Mouse (Mus musculus): ENCODE results near the gene Src. TPM values are rescaled to one million over a fixed set of nuclear protein-coding genes. Genes with fewer than 3 reads are reported as not detected.

Src gene
- polyA plus RNA-seq, 1 experiment from 2014 or later: 23.9 TPM

GRCm38 (mm10) chr2:157430667-157431429 is 12.6 kb downstream of the Src start:
- peak; percentile 39 for ATAC-seq
- Histone ChIP-seq H3K27ac (ENCODE audit: low read depth, low read length) (peak overlapping the region; percentile 87), H3K9ac (ENCODE audit: low read depth, low read length) (no peak overlapping the region), H3K4me3 (ENCODE audit: low read depth, low read length) (no peak overlapping the region), H3K4me2 (replicated peaks; ENCODE audit: low read depth) (peak overlapping the region; percentile 27), H3K36me3 (ENCODE audit: control insufficient read depth, insufficient read depth) (peaks cover 24% of the 10 kb centered on the region; the same call in 1 of the 2 replicates), H3K4me1 (replicated peaks; ENCODE audit: control insufficient read depth, insufficient read depth, low read length) (peaks cover 55% of the 10 kb centered on the region), H3K9me3 (ENCODE audit: control insufficient read depth) (no peaks in the 10 kb centered on the region), H3K27me3 (replicated peaks; ENCODE audit: control insufficient read depth, insufficient read depth, low read length) (no peaks in the 10 kb centered on the region)
- TF ChIP-seq CTCF (IDR thresholded peaks at IDR 0.05; ENCODE audit: low read depth): peak; percentile 75
- WGBS: 67% methylated on average over 4 of the region's 4 CpGs

DNA sequence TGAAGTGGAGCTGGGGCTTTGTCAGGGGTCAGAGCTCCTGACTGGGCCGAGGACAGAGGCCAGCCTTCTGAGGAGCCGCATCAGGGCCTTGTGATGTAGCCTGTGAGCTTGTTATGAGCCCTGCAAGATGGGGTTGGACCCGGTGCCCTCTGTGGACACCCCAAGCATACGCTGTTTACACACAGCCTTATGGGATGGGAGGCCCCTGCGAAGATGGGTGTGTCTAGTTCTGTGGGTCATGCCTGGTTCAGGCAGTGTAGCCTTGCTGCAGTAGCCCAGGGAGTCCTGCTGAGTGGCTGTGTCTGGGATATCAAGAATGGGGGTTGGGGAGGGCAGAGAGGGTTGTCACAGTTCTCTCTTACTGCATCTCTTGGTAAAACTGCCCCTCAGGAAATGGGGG is 13.7 kb downstream of the Src start:
- H3K27me3 ChIP-seq (replicated peaks; ENCODE audit: control insufficient read depth, insufficient read depth, low read length): no peaks in the 10 kb centered on the region
- H3K36me3 ChIP-seq (ENCODE audit: control insufficient read depth, insufficient read depth): peaks cover 32% of the 10 kb centered on the region
- TF ChIP-seq CTCF (IDR thresholded peaks at IDR 0.05; ENCODE audit: low read depth): no peak
- no peak overlapping the region for H3K4me3 ChIP-seq (ENCODE audit: low read depth, low read length)
- peak overlapping the region; percentile 24 for H3K4me2 ChIP-seq (replicated peaks; ENCODE audit: low read depth)
- ATAC-seq: peak; percentile 67
- H3K9ac ChIP-seq (ENCODE audit: low read depth, low read length): no peak overlapping the region
- H3K27ac ChIP-seq (ENCODE audit: low read depth, low read length): peak overlapping the region; percentile 87
- no peaks in the 10 kb centered on the region for H3K9me3 ChIP-seq (ENCODE audit: control insufficient read depth)
- H3K4me1 ChIP-seq (replicated peaks; ENCODE audit: control insufficient read depth, insufficient read depth, low read length): peaks cover 51% of the 10 kb centered on the region
- WGBS: 45% methylated on average over 5 of the region's 5 CpGs

GRCm38 (mm10) chr2:157432476-157432875 is 14.2 kb downstream of the Src start:
- TF ChIP-seq CTCF (IDR thresholded peaks at IDR 0.05; ENCODE audit: low read depth): no peak
- H3K4me3 ChIP-seq (ENCODE audit: low read depth, low read length): no peak overlapping the region
- peaks cover 36% of the 10 kb centered on the region for H3K36me3 ChIP-seq (ENCODE audit: control insufficient read depth, insufficient read depth)
- H3K4me1 ChIP-seq (replicated peaks; ENCODE audit: control insufficient read depth, insufficient read depth, low read length): peaks cover 48% of the 10 kb centered on the region
- H3K4me2 ChIP-seq (replicated peaks; ENCODE audit: low read depth): no peak overlapping the region
- no peak overlapping the region for H3K9ac ChIP-seq (ENCODE audit: low read depth, low read length)
- H3K27me3 ChIP-seq (replicated peaks; ENCODE audit: control insufficient read depth, insufficient read depth, low read length): no peaks in the 10 kb centered on the region
- no peaks in the 10 kb centered on the region for H3K9me3 ChIP-seq (ENCODE audit: control insufficient read depth)
- WGBS: 80% methylated on average over 9 of the region's 9 CpGs
- ATAC-seq: no peak
- peak overlapping the region; percentile 87 for H3K27ac ChIP-seq (ENCODE audit: low read depth, low read length)

DNA sequence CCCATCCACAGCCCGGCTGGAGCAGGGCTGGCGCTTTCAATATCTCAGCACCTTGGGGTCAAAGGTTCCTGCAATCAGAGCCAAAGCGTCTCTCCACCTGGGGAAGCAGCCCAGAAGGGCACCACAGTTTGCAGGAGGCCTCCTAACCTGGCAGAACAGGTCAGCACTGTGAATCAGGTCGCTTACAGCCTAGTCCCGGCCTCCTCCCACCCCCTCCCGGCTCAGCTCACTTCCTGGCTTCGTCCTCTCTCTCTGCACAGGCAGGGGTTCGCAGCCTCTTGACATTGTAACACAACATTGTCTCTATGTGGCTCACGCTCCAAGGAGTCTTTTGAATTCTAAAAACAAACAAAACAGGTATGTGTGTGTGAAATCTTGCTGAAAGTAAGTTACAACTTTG is 15.8 kb downstream of the Src start:
- no peaks in the 10 kb centered on the region for H3K9me3 ChIP-seq (ENCODE audit: control insufficient read depth)
- H3K27ac ChIP-seq (ENCODE audit: low read depth, low read length): peak overlapping the region; percentile 87
- H3K4me2 ChIP-seq (replicated peaks; ENCODE audit: low read depth): peak overlapping the region; percentile 45; the same call in 1 of the 2 replicates
- 16% methylated on average over 9 of the region's 9 CpGs for WGBS
- TF ChIP-seq CTCF (IDR thresholded peaks at IDR 0.05; ENCODE audit: low read depth): no peak; the same call in 1 of the 2 replicates
- peaks cover 42% of the 10 kb centered on the region for H3K36me3 ChIP-seq (ENCODE audit: control insufficient read depth, insufficient read depth)
- peak; percentile 79 for ATAC-seq
- peak overlapping the region; percentile 46; the same call in 1 of the 2 replicates for H3K9ac ChIP-seq (ENCODE audit: low read depth, low read length)
- no peak overlapping the region for H3K4me3 ChIP-seq (ENCODE audit: low read depth, low read length)
- H3K27me3 ChIP-seq (replicated peaks; ENCODE audit: control insufficient read depth, insufficient read depth, low read length): no peaks in the 10 kb centered on the region
- peaks cover 41% of the 10 kb centered on the region for H3K4me1 ChIP-seq (replicated peaks; ENCODE audit: control insufficient read depth, insufficient read depth, low read length)

DNA sequence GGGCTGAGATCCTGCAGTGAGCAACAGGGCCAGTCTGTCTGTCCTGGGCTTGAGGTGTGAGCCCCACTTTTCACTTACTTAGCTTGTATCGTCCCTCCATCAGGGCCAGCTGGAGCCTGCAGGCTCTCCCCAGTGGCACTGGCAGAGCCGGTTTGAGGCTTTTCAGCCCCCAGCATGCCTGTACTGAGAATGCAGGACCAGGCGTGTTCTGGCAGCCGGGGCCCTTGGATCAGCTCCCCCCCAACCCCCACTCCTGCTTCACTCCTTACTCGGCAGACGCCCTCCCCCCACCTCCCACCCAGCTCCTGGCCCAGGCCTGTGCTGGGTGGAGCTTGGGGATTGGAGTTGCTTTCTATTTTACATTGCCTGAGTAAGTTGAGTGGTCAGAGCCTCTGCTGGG is 16.3 kb downstream of the Src start:
- peak overlapping the region; percentile 46; the same call in 1 of the 2 replicates for H3K9ac ChIP-seq (ENCODE audit: low read depth, low read length)
- WGBS: 12% methylated on average over 6 of the region's 6 CpGs
- H3K27me3 ChIP-seq (replicated peaks; ENCODE audit: control insufficient read depth, insufficient read depth, low read length): no peaks in the 10 kb centered on the region
- peaks cover 39% of the 10 kb centered on the region for H3K4me1 ChIP-seq (replicated peaks; ENCODE audit: control insufficient read depth, insufficient read depth, low read length)
- TF ChIP-seq CTCF (IDR thresholded peaks at IDR 0.05; ENCODE audit: low read depth): no peak
- ATAC-seq: no peak
- H3K27ac ChIP-seq (ENCODE audit: low read depth, low read length): peak overlapping the region; percentile 87
- peaks cover 47% of the 10 kb centered on the region for H3K36me3 ChIP-seq (ENCODE audit: control insufficient read depth, insufficient read depth)
- peak overlapping the region; percentile 45 for H3K4me2 ChIP-seq (replicated peaks; ENCODE audit: low read depth)
- H3K9me3 ChIP-seq (ENCODE audit: control insufficient read depth): no peaks in the 10 kb centered on the region
- no peak overlapping the region for H3K4me3 ChIP-seq (ENCODE audit: low read depth, low read length)

DNA sequence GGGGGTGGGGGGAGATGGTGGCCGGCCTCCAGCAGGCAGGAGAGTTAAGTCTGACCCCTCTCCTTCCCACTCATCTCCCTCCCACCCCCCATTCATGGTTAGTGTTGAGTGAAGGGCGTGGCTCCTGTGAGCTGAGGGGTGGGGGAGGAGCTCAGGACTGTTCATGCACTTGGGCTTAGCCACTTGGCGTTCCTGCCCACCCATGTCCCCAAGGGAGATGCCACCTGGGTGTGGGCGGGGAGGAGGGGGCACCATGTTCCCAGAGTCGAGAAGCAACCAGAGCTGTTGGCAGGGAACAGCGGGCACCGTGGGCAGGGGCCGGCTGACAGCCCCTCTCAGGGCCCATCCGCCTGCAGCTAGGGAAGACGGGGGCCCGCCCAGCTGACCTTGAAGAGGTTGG is 18.3 kb downstream of the Src start:
- H3K4me1 ChIP-seq (replicated peaks; ENCODE audit: control insufficient read depth, insufficient read depth, low read length): peaks cover 21% of the 10 kb centered on the region
- WGBS: 77% methylated on average over 11 of the region's 11 CpGs
- H3K36me3 ChIP-seq (ENCODE audit: control insufficient read depth, insufficient read depth): peaks cover 62% of the 10 kb centered on the region
- ATAC-seq: no peak
- no peaks in the 10 kb centered on the region for H3K27me3 ChIP-seq (replicated peaks; ENCODE audit: control insufficient read depth, insufficient read depth, low read length)
- H3K9ac ChIP-seq (ENCODE audit: low read depth, low read length): no peak overlapping the region
- TF ChIP-seq CTCF (IDR thresholded peaks at IDR 0.05; ENCODE audit: low read depth): no peak
- H3K4me2 ChIP-seq (replicated peaks; ENCODE audit: low read depth): no peak overlapping the region
- H3K9me3 ChIP-seq (ENCODE audit: control insufficient read depth): no peaks in the 10 kb centered on the region
- H3K4me3 ChIP-seq (ENCODE audit: low read depth, low read length): no peak overlapping the region
- no peak overlapping the region for H3K27ac ChIP-seq (ENCODE audit: low read depth, low read length)

Data from intestine, postnatal 0 days (tissue).